Mouse (Mus musculus): ENCODE measurements around the gene Galntl6. TPM values are rescaled to one million over a fixed set of nuclear protein-coding genes. Genes with fewer than 3 reads are reported as not detected.
A peak's percentile ranks its signal among the peaks of the same experiment; 100 is the strongest.
"Not testable (repeated sequence)": the region's sequence is repeated elsewhere in the genome, so short reads cannot be mapped to it uniquely, and the experiment has no call there.

Gene Galntl6
- polyA plus RNA-seq, 1 experiment from 2014 or later: 0.12 TPM

DNA sequence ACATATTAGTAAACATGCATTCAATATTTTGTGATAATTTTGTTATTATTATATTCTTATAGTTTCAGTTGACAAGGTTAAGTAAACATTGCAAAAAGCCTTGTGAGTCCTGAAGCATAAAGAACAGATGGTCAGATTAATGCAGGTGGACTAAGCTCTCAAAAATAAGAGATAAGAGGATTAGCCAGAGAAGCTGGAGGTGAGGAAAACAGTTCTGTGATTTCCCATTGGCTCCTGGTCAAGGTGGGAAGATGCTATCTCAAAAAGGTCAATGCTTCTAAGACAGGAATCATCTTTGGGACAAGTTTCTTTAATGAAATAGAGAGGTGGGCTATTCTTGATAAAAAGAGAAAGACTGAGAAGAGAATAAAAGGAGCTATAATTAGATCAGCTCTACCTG is 377.8 kb downstream of the Galntl6 start:
- H3K36me3 ChIP-seq (ENCODE audit: insufficient read depth): no peaks in the 10 kb centered on the region
- H3K9ac ChIP-seq: no peak overlapping the region
- H3K9me3 ChIP-seq (ENCODE audit: low read depth, low read length): no peaks in the 10 kb centered on the region
- no peak overlapping the region for H3K4me3 ChIP-seq (ENCODE audit: low read depth, low read length)
- H3K4me1 ChIP-seq (ENCODE audit: insufficient read depth): no peaks in the 10 kb centered on the region
- no peak for ATAC-seq (ENCODE audit: insufficient read depth)
- no peak overlapping the region for H3K27ac ChIP-seq (ENCODE audit: low read depth)
- TF ChIP-seq CTCF (IDR thresholded peaks at IDR 0.05; ENCODE audit: low read depth): no peak
- no peak for DNase-seq
- H3K4me2 ChIP-seq: no peak overlapping the region
- H3K27me3 ChIP-seq (ENCODE audit: insufficient read depth, low read length): no peaks in the 10 kb centered on the region

- WGBS: 19% methylated on average over 1 of the region's 1 CpGs
- Histone ChIP-seq H3K4me2 (no peak overlapping the region), H3K4me3 (ENCODE audit: low read depth, low read length) (no peak overlapping the region), H3K27me3 (ENCODE audit: insufficient read depth, low read length) (no peaks in the 10 kb centered on the region), H3K9ac (no peak overlapping the region), H3K9me3 (ENCODE audit: low read depth, low read length) (no peaks in the 10 kb centered on the region), H3K36me3 (ENCODE audit: insufficient read depth) (no peaks in the 10 kb centered on the region), H3K4me1 (ENCODE audit: insufficient read depth) (no peaks in the 10 kb centered on the region), H3K27ac (ENCODE audit: low read depth) (no peak overlapping the region)
- no peak for TF ChIP-seq CTCF (IDR thresholded peaks at IDR 0.05; ENCODE audit: low read depth)
- no peak for DNase-seq
- no peak for ATAC-seq (ENCODE audit: insufficient read depth)
These were observed 389.0 kb downstream of the Galntl6 start for GRCm38 (mm10) chr8:58523443-58523842.

DNA sequence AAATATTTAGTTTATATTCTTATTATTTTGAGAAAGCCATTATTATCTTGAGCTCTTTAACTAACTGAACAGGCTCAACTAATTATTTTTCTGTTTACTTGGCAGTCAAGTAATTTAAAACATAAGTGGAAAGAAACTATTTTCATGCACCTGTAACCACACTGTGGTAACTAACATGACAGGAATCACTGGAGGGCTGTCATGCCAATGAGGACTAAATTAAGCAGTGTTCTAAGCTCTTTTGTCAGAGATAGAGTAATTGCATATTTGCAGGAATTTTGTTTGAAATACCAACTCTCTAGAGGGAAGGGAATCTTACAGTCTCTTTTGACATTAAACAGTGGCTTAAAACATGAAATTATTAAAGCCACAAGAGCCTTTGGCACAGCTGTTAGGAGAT is 390.5 kb downstream of the Galntl6 start:
- no peak for TF ChIP-seq CTCF (IDR thresholded peaks at IDR 0.05; ENCODE audit: low read depth)

DNA sequence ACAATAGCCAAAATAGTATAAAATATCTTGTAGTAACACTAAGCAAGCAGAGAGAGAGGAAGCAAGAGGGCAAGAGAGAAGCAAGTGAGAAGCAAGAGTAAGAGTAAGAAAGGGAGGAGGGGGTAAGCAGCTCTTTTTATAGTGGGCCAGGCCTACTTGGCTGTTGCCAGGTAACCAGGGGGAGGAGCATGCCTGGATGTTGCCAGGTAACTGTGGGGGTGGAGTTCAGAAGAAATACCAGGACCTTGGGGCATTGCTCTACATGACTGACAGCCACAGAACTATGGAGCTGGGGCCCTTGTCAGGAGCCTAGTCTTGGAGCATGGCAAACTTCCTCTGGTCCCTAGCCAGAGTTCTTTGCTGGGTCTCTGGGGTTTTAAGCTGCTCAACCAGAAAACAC is 401.9 kb downstream of the Galntl6 start:
- H3K4me3 ChIP-seq (ENCODE audit: low read depth, low read length): no peak overlapping the region
- H3K36me3 ChIP-seq (ENCODE audit: insufficient read depth): no peaks in the 10 kb centered on the region
- H3K9ac ChIP-seq: no peak overlapping the region
- no peaks in the 10 kb centered on the region for H3K27me3 ChIP-seq (ENCODE audit: insufficient read depth, low read length)
- no peak for DNase-seq
- H3K9me3 ChIP-seq (ENCODE audit: low read depth, low read length): no peaks in the 10 kb centered on the region
- no peak overlapping the region for H3K27ac ChIP-seq (ENCODE audit: low read depth)
- TF ChIP-seq CTCF (IDR thresholded peaks at IDR 0.05; ENCODE audit: low read depth): no peak
- H3K4me1 ChIP-seq (ENCODE audit: insufficient read depth): no peaks in the 10 kb centered on the region
- no peak overlapping the region for H3K4me2 ChIP-seq
- ATAC-seq (ENCODE audit: insufficient read depth): no peak

More for the DNA sequence above, 390.5 kb downstream of the Galntl6 start:
- Histone ChIP-seq H3K4me2 (no peak overlapping the region), H3K27ac (ENCODE audit: low read depth) (no peak overlapping the region), H3K9me3 (ENCODE audit: low read depth, low read length) (no peaks in the 10 kb centered on the region), H3K9ac (no peak overlapping the region), H3K36me3 (ENCODE audit: insufficient read depth) (no peaks in the 10 kb centered on the region), H3K27me3 (ENCODE audit: insufficient read depth, low read length) (no peaks in the 10 kb centered on the region), H3K4me1 (ENCODE audit: insufficient read depth) (no peaks in the 10 kb centered on the region), H3K4me3 (ENCODE audit: low read depth, low read length) (no peak overlapping the region)
- ATAC-seq (ENCODE audit: insufficient read depth): no peak
- no peak for DNase-seq

DNA sequence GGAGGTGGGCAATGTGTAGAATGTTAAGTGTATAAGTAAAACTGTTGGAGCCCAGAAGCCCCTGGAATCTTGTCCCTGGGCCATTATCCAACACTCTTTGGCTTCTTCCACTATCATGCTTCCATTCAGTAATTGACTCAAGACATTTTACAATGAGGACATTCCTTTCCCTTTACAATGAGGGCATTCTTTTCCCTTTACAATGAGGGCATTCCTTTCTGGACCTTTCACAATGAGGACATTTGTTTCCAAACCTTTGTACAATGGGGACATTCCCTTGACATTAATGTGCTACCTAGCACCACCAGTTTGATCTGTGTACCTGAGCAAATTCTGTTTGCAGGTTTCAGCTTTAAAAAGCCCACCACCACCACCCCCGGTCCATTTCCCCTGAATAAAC is 403.4 kb downstream of the Galntl6 start:
- 71% methylated on average over 1 of the region's 1 CpGs for WGBS
- ATAC-seq (ENCODE audit: insufficient read depth): no peak
- no peak overlapping the region for H3K9ac ChIP-seq

GRCm38 (mm10) chr8:58487099-58487498 is 425.3 kb downstream of the Galntl6 start:
- 69% methylated on average over 4 of the region's 4 CpGs for WGBS
- TF ChIP-seq CTCF (IDR thresholded peaks at IDR 0.05; ENCODE audit: low read depth): no peak
- H3K27ac ChIP-seq (ENCODE audit: low read depth): no peak overlapping the region
- DNase-seq (no peak), ATAC-seq (ENCODE audit: insufficient read depth) (no peak)
- no peak overlapping the region for H3K9ac ChIP-seq
- H3K4me2 ChIP-seq: no peak overlapping the region
- H3K9me3 ChIP-seq (ENCODE audit: low read depth, low read length): no peaks in the 10 kb centered on the region
- no peaks in the 10 kb centered on the region for H3K36me3 ChIP-seq (ENCODE audit: insufficient read depth)
- no peak overlapping the region for H3K4me3 ChIP-seq (ENCODE audit: low read depth, low read length)
- no peaks in the 10 kb centered on the region for H3K27me3 ChIP-seq (ENCODE audit: insufficient read depth, low read length)
- H3K4me1 ChIP-seq (ENCODE audit: insufficient read depth): no peaks in the 10 kb centered on the region

More for the DNA sequence above, 403.4 kb downstream of the Galntl6 start:
- H3K36me3 ChIP-seq (ENCODE audit: insufficient read depth): no peaks in the 10 kb centered on the region
- no peak overlapping the region for H3K4me3 ChIP-seq (ENCODE audit: low read depth, low read length)
- H3K4me2 ChIP-seq: no peak overlapping the region
- H3K9me3 ChIP-seq (ENCODE audit: low read depth, low read length): no peaks in the 10 kb centered on the region
- TF ChIP-seq CTCF (IDR thresholded peaks at IDR 0.05; ENCODE audit: low read depth): no peak
- no peaks in the 10 kb centered on the region for H3K27me3 ChIP-seq (ENCODE audit: insufficient read depth, low read length)
- no peak for DNase-seq
- no peak overlapping the region for H3K27ac ChIP-seq (ENCODE audit: low read depth)
- no peaks in the 10 kb centered on the region for H3K4me1 ChIP-seq (ENCODE audit: insufficient read depth)

DNA sequence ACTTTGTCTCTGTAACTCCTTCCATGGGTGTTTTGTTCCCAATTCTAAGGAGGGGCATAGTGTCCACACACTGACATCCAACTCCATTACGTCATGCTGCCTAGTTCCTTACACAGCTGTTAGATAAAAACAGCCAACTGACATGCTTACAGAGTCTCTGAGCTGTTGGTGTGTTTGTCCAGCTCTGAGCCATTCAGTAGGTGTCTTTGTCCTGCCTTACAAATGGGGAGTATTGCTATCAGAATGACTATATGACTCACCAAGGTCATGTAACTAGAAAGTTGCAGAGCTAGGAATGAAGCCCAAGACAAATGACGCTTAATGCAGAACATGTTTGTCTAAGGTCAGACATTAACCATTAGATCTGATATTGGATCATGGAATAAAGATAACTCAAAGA is 449.1 kb downstream of the Galntl6 start:
- not testable (repeated sequence) for H3K27me3 ChIP-seq (ENCODE audit: insufficient read depth, low read length); H3K4me2 ChIP-seq; H3K4me1 ChIP-seq (ENCODE audit: insufficient read depth); H3K4me3 ChIP-seq (ENCODE audit: low read depth, low read length); DNase-seq; H3K9me3 ChIP-seq (ENCODE audit: low read depth, low read length); H3K36me3 ChIP-seq (ENCODE audit: insufficient read depth); H3K27ac ChIP-seq (ENCODE audit: low read depth); H3K9ac ChIP-seq; ATAC-seq (ENCODE audit: insufficient read depth)
- 77% methylated on average over 2 of the region's 2 CpGs for WGBS

GRCm38 (mm10) chr8:58442696-58443095 is 469.7 kb downstream of the Galntl6 start:
- Histone ChIP-seq H3K4me1 (ENCODE audit: insufficient read depth) (no peaks in the 10 kb centered on the region), H3K4me2 (no peak overlapping the region), H3K4me3 (ENCODE audit: low read depth, low read length) (no peak overlapping the region), H3K27ac (ENCODE audit: low read depth) (no peak overlapping the region), H3K9ac (no peak overlapping the region), H3K27me3 (ENCODE audit: insufficient read depth, low read length) (no peaks in the 10 kb centered on the region), H3K9me3 (ENCODE audit: low read depth, low read length) (no peaks in the 10 kb centered on the region), H3K36me3 (ENCODE audit: insufficient read depth) (no peaks in the 10 kb centered on the region)
- peak; percentile 52; the same call in 1 of the 2 replicates for ATAC-seq (ENCODE audit: insufficient read depth)
- TF ChIP-seq CTCF (IDR thresholded peaks at IDR 0.05; ENCODE audit: low read depth): no peak
- peak; percentile 54 for DNase-seq
- 33% methylated on average over 2 of the region's 2 CpGs for WGBS
